Mouse (Mus musculus): ENCODE measurements around the gene Gm6020. TPM values are rescaled to one million over a fixed set of nuclear protein-coding genes. Genes with fewer than 3 reads are reported as not detected.

The Gm6020 gene
- total RNA-seq, 2 experiments from 2014 or later, result not detected

Other genes with a start within 250 kb of the Gm6020 start
- gene Zfp950, start 43.0 kb upstream of the Gm6020 start, total RNA-seq (2015), result 45.7 and 47.3 TPM in 2 replicates
- gene Zfp950, start 43.0 kb upstream of the Gm6020 start, total RNA-seq (2017), result 31.7 and 57.1 TPM in 2 replicates
- 0.17 and 0.29 TPM in 2 replicates for gene Gm7102, start 7.6 kb upstream of the Gm6020 start, total RNA-seq (2015)
- 0.12 and 0.41 TPM in 2 replicates for gene Gm7102, start 7.6 kb upstream of the Gm6020 start, total RNA-seq (2017)
- 111 and 145 TPM in 2 replicates for gene Csf2ra, start 44.5 kb downstream of the Gm6020 start, total RNA-seq (2015)
- 31.5 and 35.4 TPM in 2 replicates for gene Csf2ra, start 44.5 kb downstream of the Gm6020 start, total RNA-seq (2017)
- not detected in 2 replicates for gene Gm21060, start 113.2 kb downstream of the Gm6020 start, total RNA-seq (2015)
- gene Gm21060, start 113.2 kb downstream of the Gm6020 start, total RNA-seq (2017), result not detected in 2 replicates